Mouse (Mus musculus) left cerebral cortex, adult 8-10 months (tissue): Measurements from ENCODE around the gene Shisa6. TPM values are rescaled to one million over a fixed set of nuclear protein-coding genes. Genes with fewer than 3 reads are reported as not detected.
"Not testable (repeated sequence)": the region's sequence is repeated elsewhere in the genome, so short reads cannot be mapped to it uniquely, and the experiment has no call there.

ENCODE experiments used
- DNase-seq, 2 experiments: peaks; one replicate each; pipeline ENCODE4 v3.0.0; 2022; ENCODE audit warnings: low spot score in 2 of 2
- total RNA-seq, 4 experiments: library from RNA; stranded (reverse); gene quantifications; 2 replicates each; pipeline ENCODE4 v1.2.4; 2022

The Shisa6 gene
- total RNA-seq, 4 experiments from 2014 or later, result 11.4 to 15.4 (median 14.0) TPM

- no peak for DNase-seq
Observed at GRCm38 (mm10) chr11:66487765-66488164, 38.0 kb downstream of the Shisa6 start.

- DNase-seq, result peak in 1 of 2 experiments; percentile 52
Observed at GRCm38 (mm10) chr11:66482501-66482900, 43.3 kb downstream of the Shisa6 start.

- DNase-seq, result no peak
Observed at GRCm38 (mm10) chr11:66442631-66443030, 83.1 kb downstream of the Shisa6 start.

GRCm38 (mm10) chr11:66426129-66426528 is 99.6 kb downstream of the Shisa6 start:
- peak in 1 of 2 experiments; percentile 42 for DNase-seq

GRCm38 (mm10) chr11:66418216-66418615 is 107.5 kb downstream of the Shisa6 start:
- no peak for DNase-seq

GRCm38 (mm10) chr11:66408721-66409120 is 117.0 kb downstream of the Shisa6 start:
- DNase-seq, result not testable (repeated sequence)

- DNase-seq, result no peak
Observed at GRCm38 (mm10) chr11:66400036-66400435, 125.7 kb downstream of the Shisa6 start.

GRCm38 (mm10) chr11:66387561-66387960 is 138.2 kb downstream of the Shisa6 start:
- DNase-seq, result no peak

- peak in 1 of 2 experiments; percentile 70 for DNase-seq
Observed at GRCm38 (mm10) chr11:66371796-66372195, 154.0 kb downstream of the Shisa6 start.

- no peak for DNase-seq
Observed at GRCm38 (mm10) chr11:66369764-66370163, 156.0 kb downstream of the Shisa6 start.

GRCm38 (mm10) chr11:66366809-66367685 is 158.7 kb downstream of the Shisa6 start:
- no peak for DNase-seq

GRCm38 (mm10) chr11:66359811-66360210 is 166.0 kb downstream of the Shisa6 start:
- DNase-seq, result no peak

- no peak for DNase-seq
Observed at GRCm38 (mm10) chr11:66344822-66345221, 180.9 kb downstream of the Shisa6 start.

GRCm38 (mm10) chr11:66336313-66336712 is 189.5 kb downstream of the Shisa6 start:
- no peak for DNase-seq

- peak in 1 of 2 experiments; percentile 15 for DNase-seq
Observed at GRCm38 (mm10) chr11:66312764-66313163, 213.0 kb downstream of the Shisa6 start.

- no peak for DNase-seq
Observed at GRCm38 (mm10) chr11:66304396-66304795, 221.4 kb downstream of the Shisa6 start.

- DNase-seq, result no peak
Observed at GRCm38 (mm10) chr11:66274707-66275081, 251.1 kb downstream of the Shisa6 start.

GRCm38 (mm10) chr11:66273904-66274706 is 251.7 kb downstream of the Shisa6 start:
- DNase-seq, result peak in 1 of 2 experiments; percentile 7

GRCm38 (mm10) chr11:66267029-66267428 is 258.7 kb downstream of the Shisa6 start:
- DNase-seq, result no peak

GRCm38 (mm10) chr11:66265336-66265990 is 260.3 kb downstream of the Shisa6 start:
- DNase-seq, result no peak

GRCm38 (mm10) chr11:66260205-66260604 is 265.6 kb downstream of the Shisa6 start:
- DNase-seq, result no peak

GRCm38 (mm10) chr11:66258851-66259250 is 266.9 kb downstream of the Shisa6 start:
- no peak for DNase-seq
